Mouse (Mus musculus) kidney, embryonic 15.5 days (tissue): ENCODE results near the gene Hsd3b7. TPM values are rescaled to one million over a fixed set of nuclear protein-coding genes. Genes with fewer than 3 reads are reported as not detected.

Experiments used
- ATAC-seq: fragments of 200-750 bp; cut with Nextera tagmentation; replicated peaks from 2 replicates; pipeline ENCODE4 v1.8.0; 2017; ENCODE audit warnings: moderate TSS enrichment; ENCODE audit not compliant: low FRiP score
- H3K27ac ChIP-seq: fragments of 300-500 bp; sonication (generic); 2 replicates; pipeline ENCODE4 v1.5.1; 2015; ENCODE audit warnings: mild to moderate bottlenecking, inconsistent platforms
- H3K27me3 ChIP-seq: fragments of 300-500 bp; sonication (generic); 2 replicates; pipeline ENCODE4 v1.6.1; 2015; ENCODE audit warnings: inconsistent platforms
- H3K36me3 ChIP-seq: fragments of 300-500 bp; sonication (generic); 2 replicates; pipeline ENCODE4 v1.6.1; 2015; ENCODE audit warnings: inconsistent platforms
- H3K4me1 ChIP-seq: fragments of 300-500 bp; sonication (generic); 2 replicates; pipeline ENCODE4 v1.6.1; 2015; ENCODE audit warnings: inconsistent platforms
- H3K4me2 ChIP-seq: fragments of 300-500 bp; sonication (generic); 2 replicates; pipeline ENCODE4 v1.6.1; 2015; ENCODE audit warnings: moderate library complexity, mild to moderate bottlenecking, inconsistent platforms
- H3K4me3 ChIP-seq: fragments of 300-500 bp; sonication (generic); replicated peaks from 2 replicates; pipeline ENCODE4 v1.5.1; 2015; ENCODE audit warnings: mild to moderate bottlenecking, inconsistent platforms
- H3K9ac ChIP-seq: fragments of 300-500 bp; sonication (generic); 2 replicates; pipeline ENCODE4 v1.6.1; 2015; ENCODE audit warnings: mild to moderate bottlenecking, inconsistent platforms
- H3K9me3 ChIP-seq: fragments of 300-500 bp; sonication (generic); replicated peaks from 2 replicates; pipeline ENCODE4 v1.6.1; 2016; ENCODE audit warnings: inconsistent platforms
- WGBS: fragments of 180-500 bp; shearing (Covaris S2); methylation state at CpG from one replicate; pipeline ENCODE4 v1.1.7; 2015; ENCODE audit warnings: mixed read lengths; 5-methylcytosine and 5-hydroxymethylcytosine counted together
- polyA plus RNA-seq: library from polyadenylated mRNA; unstranded; fragments of >200 nt; fragmentation: Nextera tagmentation; extraction: Ambion mirVana; gene quantifications from 2 replicates; pipeline ENCODE4 v1.2.1, GENCODE M21; 2015

Gene Hsd3b7
- polyA plus RNA-seq, 1 experiment from 2014 or later, result 27.6 TPM

- WGBS, result 47% methylated on average over 5 of the region's 5 CpGs
- ATAC-seq, result no peak
- Histone ChIP-seq H3K36me3 (peaks cover 26% of the 10 kb centered on the region), H3K9ac (no peak overlapping the region), H3K4me1 (no peaks in the 10 kb centered on the region), H3K4me3 (no peak overlapping the region), H3K27me3 (no peaks in the 10 kb centered on the region), H3K27ac (no peak overlapping the region), H3K9me3 (no peaks in the 10 kb centered on the region), H3K4me2 (no peak overlapping the region)
These were observed 50.5 kb downstream of the Hsd3b7 start for GRCm38 (mm10) chr7:127850906-127851305.

Other genes starting within 250 kb of the Hsd3b7 start
- gene Tmem265, start 239.2 kb upstream of the Hsd3b7 start, polyA plus RNA-seq, result 8.7 and 10.4 TPM in 2 replicates
- 34.6 and 42.5 TPM in 2 replicates for gene Phkg2, start 227.3 kb upstream of the Hsd3b7 start, polyA plus RNA-seq
- gene Ccdc189, start 212.0 kb upstream of the Hsd3b7 start, polyA plus RNA-seq, result 14.1 and 16.4 TPM in 2 replicates
- gene Rnf40, start 211.8 kb upstream of the Hsd3b7 start, polyA plus RNA-seq, result 47.2 and 48.3 TPM in 2 replicates
- 17.2 and 18.9 TPM in 2 replicates for gene Zfp629, start 184.8 kb upstream of the Hsd3b7 start, polyA plus RNA-seq
- 64.2 and 66.8 TPM in 2 replicates for gene Bcl7c, start 91.7 kb upstream of the Hsd3b7 start, polyA plus RNA-seq
- gene Ctf1, start 87.9 kb upstream of the Hsd3b7 start, polyA plus RNA-seq, result 15.3 and 16.5 TPM in 2 replicates
- gene Ctf2, start 68.4 kb upstream of the Hsd3b7 start, polyA plus RNA-seq, result 0.31 and 0.33 TPM in 2 replicates
- 5.6 and 6.8 TPM in 2 replicates for gene Fbxl19, start 56.1 kb upstream of the Hsd3b7 start, polyA plus RNA-seq
- gene Orai3, start 30.8 kb upstream of the Hsd3b7 start, polyA plus RNA-seq, result 25.1 and 26.7 TPM in 2 replicates
- gene Setd1a, start 23.9 kb upstream of the Hsd3b7 start, polyA plus RNA-seq, result 23.2 and 25.9 TPM in 2 replicates
- gene Gm49388, start 15.0 kb upstream of the Hsd3b7 start, polyA plus RNA-seq, result not detected in 2 replicates
- gene Stx4a, start 23.7 kb downstream of the Hsd3b7 start, polyA plus RNA-seq, result 46.4 and 53.2 TPM in 2 replicates
- 3.8 and 5.2 TPM in 2 replicates for gene Stx1b, start 23.9 kb downstream of the Hsd3b7 start, polyA plus RNA-seq
- gene Zfp646, start 75.6 kb downstream of the Hsd3b7 start, polyA plus RNA-seq, result 11.8 and 13.7 TPM in 2 replicates
- gene Zfp668, start 76.2 kb downstream of the Hsd3b7 start, polyA plus RNA-seq, result 22.7 TPM in 2 replicates
- 2.2 and 2.7 TPM in 2 replicates for gene Prss53, start 90.4 kb downstream of the Hsd3b7 start, polyA plus RNA-seq
- gene Gm21974, start 94.8 kb downstream of the Hsd3b7 start, polyA plus RNA-seq, result not detected in 2 replicates
- gene Vkorc1, start 95.0 kb downstream of the Hsd3b7 start, polyA plus RNA-seq, result 152 and 162 TPM in 2 replicates
- 120 and 140 TPM in 2 replicates for gene Bckdk, start 103.5 kb downstream of the Hsd3b7 start, polyA plus RNA-seq
- gene Kat8, start 111.9 kb downstream of the Hsd3b7 start, polyA plus RNA-seq, result 41.8 and 43.5 TPM in 2 replicates
- gene Prss8, start 129.5 kb downstream of the Hsd3b7 start, polyA plus RNA-seq, result 56.9 and 59.5 TPM in 2 replicates
- 11.5 and 12.4 TPM in 2 replicates for gene Prss36, start 146.1 kb downstream of the Hsd3b7 start, polyA plus RNA-seq
- 421 and 440 TPM in 2 replicates for gene Fus, start 166.9 kb downstream of the Hsd3b7 start, polyA plus RNA-seq
- 43.9 and 45.1 TPM in 2 replicates for gene Pycard, start 193.3 kb downstream of the Hsd3b7 start, polyA plus RNA-seq
- gene Trim72, start 203.3 kb downstream of the Hsd3b7 start, polyA plus RNA-seq, result 0.31 and 0.60 TPM in 2 replicates